Mouse (Mus musculus) MEL (cell line): ENCODE results near the gene Tbxa2r.

ENCODE experiments used
- CHD2 ChIP-seq: IDR thresholded peaks from 2 replicates; pipeline ENCODE4 v1.6.1; 2011; ENCODE audit warnings: low read length, improper control_type of control experiment
- CTCF ChIP-seq, 3 experiments: IDR thresholded peaks in 2 of 3; conservative IDR thresholded peaks in 1 of 3; 2 replicates each; pipeline ENCODE4 v1.5.1; 2011 to 2012; ENCODE audit warnings: low read length in 3 of 3, low read depth in 2 of 3, mild to moderate bottlenecking in 2 of 3, improper control_type of control experiment in 1 of 3, inconsistent platforms in 1 of 3, mixed read lengths in 1 of 3, moderate library complexity in 1 of 3; ENCODE audit not compliant: control insufficient read depth in 1 of 3, insufficient read depth in 1 of 3, poor library complexity in 1 of 3, severe bottlenecking in 1 of 3
- E2F4 ChIP-seq: IDR thresholded peaks from 2 replicates; pipeline ENCODE4 v1.6.1; 2011; ENCODE audit warnings: low read depth, low read length, improper control_type of control experiment, borderline replicate concordance
- ELF1 ChIP-seq: IDR thresholded peaks from 2 replicates; pipeline ENCODE4 v1.6.1; 2014; ENCODE audit warnings: low read depth, mild to moderate bottlenecking, inconsistent platforms, low read length, improper control_type of control experiment, moderate library complexity
- EP300 ChIP-seq, 2 experiments: IDR thresholded peaks; 2 replicates each; pipeline ENCODE4 v1.6.1; 2011; ENCODE audit warnings: improper control_type of control experiment in 2 of 2, low read length in 2 of 2, low read depth in 1 of 2, mild to moderate bottlenecking in 1 of 2
- GATA1 ChIP-seq: IDR thresholded peaks from 2 replicates; pipeline ENCODE4 v1.6.1; 2011; ENCODE audit warnings: low read depth, low read length, improper control_type of control experiment
- POLR2A ChIP-seq, 2 experiments: IDR thresholded peaks; 2 replicates each; pipeline ENCODE4 v1.6.1; 2011 to 2012; ENCODE audit warnings: low read length in 2 of 2, mild to moderate bottlenecking in 2 of 2, control low read depth in 1 of 2, improper control_type of control experiment in 1 of 2, low read depth in 1 of 2, moderate library complexity in 1 of 2; ENCODE audit not compliant: control insufficient read depth in 1 of 2, insufficient read depth in 1 of 2, poor library complexity in 1 of 2
- RCOR1 ChIP-seq: IDR thresholded peaks from 2 replicates; pipeline ENCODE4 v1.6.1; 2012; ENCODE audit warnings: low read depth, mild to moderate bottlenecking, inconsistent platforms, low read length, improper control_type of control experiment
- TAL1 ChIP-seq: IDR thresholded peaks from 2 replicates; pipeline ENCODE4 v1.6.1; 2012; ENCODE audit warnings: mild to moderate bottlenecking, inconsistent platforms, low read length, moderate library complexity, mixed read lengths
- TBP ChIP-seq: IDR thresholded peaks from 2 replicates; pipeline ENCODE4 v1.8.0; 2011; ENCODE audit warnings: low read depth, low read length, improper control_type of control experiment
- USF2 ChIP-seq, 2 experiments: IDR thresholded peaks; 2 replicates each; pipeline ENCODE4 v1.6.1; 2011 to 2012; ENCODE audit warnings: improper control_type of control experiment in 2 of 2, low read length in 2 of 2, borderline replicate concordance in 1 of 2, inconsistent platforms in 1 of 2, low read depth in 1 of 2, mild to moderate bottlenecking in 1 of 2; ENCODE audit not compliant: insufficient read depth in 1 of 2
- ZC3H11A ChIP-seq: IDR thresholded peaks from 2 replicates; pipeline ENCODE4 v1.6.1; 2012; ENCODE audit warnings: low read depth, mild to moderate bottlenecking, inconsistent platforms, low read length, improper control_type of control experiment
- ZKSCAN1 ChIP-seq: IDR thresholded peaks from 2 replicates; pipeline ENCODE4 v1.6.1; 2012; ENCODE audit warnings: low read depth, mild to moderate bottlenecking, inconsistent platforms, low read length, improper control_type of control experiment, moderate library complexity
- ZNF384 ChIP-seq: IDR thresholded peaks from 2 replicates; pipeline ENCODE4 v1.6.1; 2012; ENCODE audit warnings: low read depth, mild to moderate bottlenecking, inconsistent platforms, low read length, improper control_type of control experiment

DNA sequence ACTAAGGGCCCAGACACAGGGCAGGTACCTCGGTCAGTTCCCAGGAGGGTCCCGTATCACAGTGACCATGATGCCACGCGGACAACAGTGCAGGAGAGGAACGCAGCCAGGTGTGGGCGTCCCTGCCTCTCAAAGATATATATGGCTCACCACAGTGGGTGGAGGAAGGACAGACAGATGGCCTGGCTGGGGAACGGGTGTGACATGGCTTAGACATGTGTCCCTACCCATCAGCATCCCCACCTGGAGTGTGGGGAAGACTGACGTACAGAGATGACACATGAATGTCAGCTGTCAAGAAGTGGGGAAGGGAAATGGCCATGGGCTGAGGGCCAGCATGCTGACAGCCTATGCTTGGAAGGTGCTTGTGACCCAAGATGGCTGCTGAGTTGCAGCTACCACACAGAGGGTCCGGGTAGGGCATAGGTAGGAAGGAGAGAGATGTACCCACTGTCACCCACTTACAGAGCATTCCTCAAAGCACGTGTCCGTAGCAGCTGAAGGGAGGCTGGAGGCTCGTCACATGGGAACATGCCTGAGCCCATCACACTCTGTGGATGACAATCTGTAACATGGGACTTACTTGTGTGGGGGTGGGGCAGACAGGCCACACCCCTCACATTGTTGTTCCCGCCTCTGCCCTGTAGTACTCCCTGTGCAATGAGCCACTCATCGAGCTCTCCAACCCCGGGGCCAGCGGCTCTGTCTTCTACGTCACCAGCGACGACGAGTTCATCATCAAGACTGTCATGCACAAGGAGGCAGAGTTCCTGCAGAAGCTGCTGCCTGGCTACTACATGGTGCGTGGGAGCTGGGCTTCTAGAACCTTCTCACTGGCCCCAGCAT, 21.5 kb upstream of the Tbxa2r start:
- TF ChIP-seq CTCF (IDR thresholded peaks at IDR 0.05 in 2 of 3, conservative IDR thresholded peaks at IDR 0.05 in 1 of 3; ENCODE audit: control insufficient read depth in 1 of 3, insufficient read depth in 1 of 3, low read depth in 2 of 3, low read length in 3 of 3, poor library complexity in 1 of 3, severe bottlenecking in 1 of 3) (no peak), CHD2 (no peak), RCOR1 (no peak), TAL1 (no peak), EP300 (IDR thresholded peaks at IDR 0.05; ENCODE audit: low read depth in 1 of 2, low read length in 2 of 2) (no peak), GATA1 (no peak), E2F4 (no peak), POLR2A (IDR thresholded peaks at IDR 0.05; ENCODE audit: control insufficient read depth in 1 of 2, insufficient read depth in 1 of 2, low read depth in 1 of 2, low read length in 2 of 2, poor library complexity in 1 of 2) (no peak), ZKSCAN1 (no peak), ZNF384 (no peak), ZC3H11A (no peak), ELF1 (no peak), USF2 (IDR thresholded peaks at IDR 0.05; ENCODE audit: borderline replicate concordance in 1 of 2, insufficient read depth in 1 of 2, low read depth in 1 of 2, low read length in 2 of 2) (no peak), TBP (no peak)
